Mouse (Mus musculus): ENCODE data around the gene Bloc1s3.

Bloc1s3 gene

DNA sequence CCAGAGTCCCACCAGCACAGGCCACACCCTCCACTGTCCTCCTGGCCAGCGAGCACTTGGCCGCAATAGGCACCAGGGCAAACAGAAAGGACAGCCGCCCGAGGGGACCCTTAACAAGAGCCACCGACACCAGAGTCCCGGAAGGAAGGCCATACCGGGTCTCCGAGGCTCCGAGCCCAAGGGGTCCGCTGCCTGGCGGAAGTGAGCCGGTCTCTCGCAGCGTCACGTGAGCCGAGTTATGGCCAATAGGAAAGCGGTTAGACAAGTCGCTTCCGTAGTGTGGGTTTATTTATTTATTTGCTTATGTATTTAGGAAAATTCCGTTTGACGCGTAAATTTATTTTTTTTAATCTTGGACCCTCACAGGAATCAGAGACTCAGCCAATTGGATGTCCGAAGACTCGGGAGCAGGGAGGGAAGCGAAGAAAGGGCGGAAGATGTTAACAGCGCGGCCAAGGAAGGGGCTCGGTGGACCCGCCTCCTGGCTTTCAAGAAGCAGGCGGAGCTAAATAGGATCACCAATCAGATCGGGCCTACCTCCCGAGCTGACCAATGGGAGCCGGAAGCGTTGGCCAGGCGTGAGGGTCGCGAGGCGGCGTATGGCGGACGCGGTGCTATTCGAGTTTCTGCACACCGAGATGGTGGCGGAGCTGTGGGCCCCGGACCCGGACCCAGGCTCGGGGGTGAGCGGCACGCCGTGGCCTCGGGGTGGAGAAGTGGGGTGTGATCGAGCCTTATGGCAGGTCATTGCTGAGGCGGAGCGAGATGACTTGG, at the start of gene Bloc1s3, which contains the start of gene Trappc6a:
Gene Bloc1s3, minus strand, starts transcription at position 218 of the 774 bp plus-strand sequence.
Gene Trappc6a, plus strand, starts transcription at position 246 of the 774 bp plus-strand sequence.
- peak; percentile 84 to 95 for DNase-seq (ENCODE audit: low spot score in 2 of 2)

DNA sequence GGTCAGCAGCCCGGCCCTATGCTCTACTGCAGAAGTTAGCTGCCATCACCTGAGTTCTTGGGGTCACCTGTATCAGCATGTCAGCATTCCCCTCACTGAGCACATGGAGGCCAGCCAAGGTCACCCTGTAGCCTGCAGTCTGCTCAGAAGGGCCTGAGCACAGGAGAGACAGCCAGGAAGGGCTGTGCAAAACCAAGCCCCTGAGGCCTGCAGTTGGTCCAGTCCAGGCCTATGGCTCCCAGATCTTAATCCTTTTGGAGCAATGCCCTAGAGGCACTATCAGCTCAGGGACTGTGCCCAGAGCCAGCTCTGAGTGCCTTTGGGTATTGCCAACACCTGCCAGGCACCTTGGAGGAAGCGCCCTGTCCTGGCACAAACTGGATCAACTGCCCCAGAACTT, 48.9 kb upstream of the Bloc1s3 start:
- no peak for DNase-seq (ENCODE audit: low spot score in 2 of 2)

DNA sequence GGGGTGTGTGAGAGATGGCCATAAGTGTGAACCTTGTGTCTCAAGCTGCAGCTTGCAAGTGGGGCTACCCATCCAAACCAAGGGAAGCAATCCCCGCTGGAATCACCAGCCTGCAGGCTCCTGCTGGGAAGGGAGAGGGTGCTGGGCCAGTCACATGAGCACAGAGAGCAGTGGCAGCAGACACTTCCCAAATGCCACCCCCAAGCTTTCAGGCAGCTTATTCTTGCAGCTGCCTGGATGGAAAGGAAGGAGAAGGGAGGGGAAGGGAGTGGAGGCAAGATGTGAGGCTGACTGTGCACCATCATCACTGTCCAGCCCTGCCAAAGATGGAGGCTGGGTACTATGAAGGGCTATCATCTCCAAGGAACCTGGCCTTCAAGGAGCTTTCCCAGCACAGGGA, 46.0 kb upstream of the Bloc1s3 start:
- peak; percentile 61 to 76 for DNase-seq (ENCODE audit: low spot score in 2 of 2)

DNA sequence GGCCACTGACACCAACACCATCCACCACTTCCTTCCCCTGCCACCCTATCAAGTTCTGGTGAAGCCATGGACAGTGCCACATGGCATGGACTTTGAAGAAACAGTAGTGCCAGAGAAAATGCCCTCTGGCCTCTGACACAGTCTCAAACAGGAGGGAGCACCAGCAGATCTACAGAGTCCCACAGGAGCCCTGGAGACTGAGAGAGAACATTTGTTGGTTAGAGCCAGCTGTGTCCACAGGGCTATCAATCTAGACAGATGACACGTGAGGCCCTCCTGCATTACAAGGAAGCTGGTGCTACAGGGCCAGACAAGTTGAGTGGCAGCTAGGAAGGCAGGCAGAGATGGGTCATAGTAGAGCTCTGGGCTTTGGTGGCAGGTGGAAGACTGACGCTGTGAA, 44.3 kb upstream of the Bloc1s3 start:
- DNase-seq (ENCODE audit: low spot score in 2 of 2), result no peak

DNA sequence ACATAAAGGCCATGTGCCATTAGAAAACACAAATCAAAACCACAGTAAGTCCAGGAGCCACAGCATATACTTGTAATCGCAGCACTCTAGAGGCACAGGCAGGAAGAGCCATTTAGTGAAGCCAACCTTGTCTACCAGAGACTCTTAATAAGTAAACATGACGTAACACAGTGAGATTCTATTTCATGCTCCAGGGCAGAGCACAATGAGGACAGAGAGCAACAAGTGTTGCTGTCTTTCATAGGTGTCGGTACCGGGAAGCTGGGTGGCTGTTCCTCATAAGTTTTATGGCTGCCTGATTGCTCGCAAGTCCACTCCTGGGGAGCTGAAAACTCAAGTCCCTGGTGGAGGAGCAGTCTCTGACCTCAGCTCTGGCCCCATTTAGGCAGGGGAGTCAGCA, 43.5 kb upstream of the Bloc1s3 start:
- no peak for DNase-seq (ENCODE audit: low spot score in 2 of 2)

DNA sequence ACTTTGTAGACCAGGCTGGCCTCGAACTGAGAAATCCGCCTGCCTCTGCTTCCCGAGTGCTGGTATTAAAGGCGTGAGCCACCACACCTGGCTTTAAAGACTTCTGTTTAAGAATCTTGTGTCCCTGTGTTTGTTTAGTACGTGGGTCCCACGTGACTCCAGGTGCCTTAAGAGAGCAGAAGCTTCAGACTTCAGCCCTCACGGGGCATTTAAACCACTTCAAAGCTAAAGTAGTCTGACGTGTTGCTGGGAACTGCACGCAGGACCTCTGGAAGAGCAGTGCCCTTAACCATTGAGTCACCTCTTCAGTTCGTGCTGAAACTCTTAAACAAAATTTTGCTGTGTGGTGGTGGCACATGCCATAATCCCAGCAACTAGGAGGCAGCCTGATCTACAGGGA, 41.2 kb upstream of the Bloc1s3 start:
- no peak for DNase-seq (ENCODE audit: low spot score in 2 of 2)

DNA sequence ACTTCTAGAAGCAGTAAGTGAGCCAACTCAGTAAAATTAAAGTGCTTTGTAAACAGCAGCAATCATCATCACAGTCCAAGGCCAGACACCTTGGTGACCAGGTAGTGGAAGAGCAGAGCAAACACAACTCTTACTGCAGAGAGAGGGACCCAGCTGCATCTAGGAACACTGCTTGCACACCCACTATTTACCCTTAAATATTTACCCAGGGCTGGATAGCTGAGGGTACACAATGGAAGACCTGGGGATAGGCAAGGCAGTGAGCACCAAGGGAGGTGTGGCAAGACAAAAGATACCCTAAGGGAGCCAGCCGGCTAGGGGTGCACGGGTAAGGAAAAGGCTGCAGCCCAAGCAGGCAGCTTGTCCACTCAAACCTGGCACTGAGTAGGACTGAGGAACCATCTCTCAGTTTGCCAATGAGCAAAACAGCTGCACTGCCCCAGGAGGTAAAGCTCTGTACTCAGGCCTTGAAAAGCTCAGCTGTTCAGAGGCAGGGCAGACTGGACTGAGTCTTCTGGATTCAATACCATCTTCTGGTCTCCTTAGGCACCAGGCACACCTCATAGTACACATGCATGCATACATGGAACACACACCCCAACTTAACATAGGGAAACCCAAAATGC, 39.3 kb upstream of the Bloc1s3 start:
- DNase-seq (ENCODE audit: low spot score in 2 of 2), result no peak

DNA sequence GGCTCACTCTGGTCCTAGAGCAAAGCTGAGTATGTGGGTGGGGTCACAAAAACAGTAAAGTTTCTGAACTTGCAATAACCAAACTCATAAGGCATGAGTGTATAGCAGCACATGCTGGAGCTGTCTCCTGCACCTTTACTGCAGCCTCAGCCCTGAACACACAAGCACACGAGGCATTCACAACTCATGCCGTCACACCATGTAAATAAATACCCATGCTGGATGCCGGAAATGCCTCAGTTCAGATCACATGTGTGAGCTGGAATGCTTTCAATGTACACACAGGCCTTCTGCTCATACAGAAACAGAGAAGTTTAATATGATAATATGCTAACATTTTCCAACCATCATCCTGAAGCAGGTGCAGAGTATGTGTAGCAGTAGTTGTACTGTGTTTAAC, 37.8 kb upstream of the Bloc1s3 start:
- no peak for DNase-seq (ENCODE audit: low spot score in 2 of 2)

DNA sequence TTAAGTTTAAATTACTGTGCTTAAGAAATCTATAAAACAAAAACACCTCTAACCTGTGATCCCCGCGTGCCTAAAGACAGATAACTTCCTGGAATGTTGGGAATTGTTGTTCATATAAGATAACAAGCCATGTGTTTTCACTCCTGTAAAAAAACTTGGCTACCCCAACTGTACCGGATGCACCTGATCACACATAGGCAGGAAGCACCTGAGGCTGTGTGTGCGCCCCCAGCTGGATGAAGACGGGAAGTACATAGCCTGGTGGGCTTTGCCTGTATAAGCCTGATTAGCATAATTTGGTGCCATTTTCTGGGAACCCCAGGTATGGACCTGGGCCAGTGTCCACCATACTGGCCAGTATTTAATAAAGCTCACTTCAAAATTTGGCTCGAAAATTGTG, 35.4 kb upstream of the Bloc1s3 start:
- DNase-seq (ENCODE audit: low spot score in 2 of 2), result no peak

DNA sequence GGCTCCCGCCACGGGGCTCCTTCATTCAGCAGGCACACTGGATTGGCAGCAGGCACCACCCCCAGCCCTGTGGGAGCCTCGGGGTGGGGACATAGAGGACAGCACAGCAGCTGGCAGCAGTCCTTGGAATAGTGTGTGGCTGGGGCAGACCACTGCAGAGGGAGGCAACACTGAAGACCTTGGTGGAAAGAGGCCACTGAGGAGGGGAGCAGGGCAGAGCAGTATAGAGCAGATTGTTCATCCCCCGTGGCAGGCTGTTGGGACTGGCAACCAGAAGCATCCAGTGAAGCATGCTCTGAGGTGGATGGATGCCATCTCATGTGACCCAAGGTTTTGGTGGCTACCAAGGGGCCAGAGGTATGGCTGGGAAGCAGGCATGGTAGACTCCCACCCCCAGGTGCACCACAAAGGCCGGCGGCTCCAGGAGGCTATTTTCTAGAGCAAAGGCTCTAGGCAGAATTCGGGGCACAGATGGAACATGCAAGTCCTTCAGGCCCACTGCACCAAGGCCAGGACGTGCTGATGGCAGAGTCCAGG, 34.1 kb upstream of the Bloc1s3 start:
- DNase-seq (ENCODE audit: low spot score in 2 of 2), result no peak

DNA sequence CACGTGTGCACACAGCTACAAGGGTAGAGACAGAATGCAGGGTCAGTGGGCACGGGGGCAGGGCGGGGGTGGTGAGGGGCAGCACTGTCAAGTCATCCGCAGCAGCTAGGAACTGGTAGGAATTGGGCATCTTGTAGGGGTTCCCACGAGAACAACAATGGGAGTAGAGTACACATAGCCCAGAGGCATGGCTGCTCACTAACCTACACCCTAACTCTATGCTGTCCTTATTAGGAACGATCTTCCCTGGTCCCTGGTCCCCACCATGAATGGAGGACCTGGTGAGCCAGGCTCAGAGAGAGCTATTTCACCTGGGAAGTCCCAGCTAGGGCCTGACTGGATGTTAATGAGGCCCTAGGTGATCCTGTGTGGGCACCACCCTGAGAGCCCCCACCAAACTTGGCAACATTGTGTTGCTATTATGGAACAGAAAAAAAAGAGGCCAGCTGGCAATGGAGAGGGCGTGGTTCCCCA, 33.6 kb upstream of the Bloc1s3 start:
- DNase-seq (ENCODE audit: low spot score in 2 of 2), result no peak

DNA sequence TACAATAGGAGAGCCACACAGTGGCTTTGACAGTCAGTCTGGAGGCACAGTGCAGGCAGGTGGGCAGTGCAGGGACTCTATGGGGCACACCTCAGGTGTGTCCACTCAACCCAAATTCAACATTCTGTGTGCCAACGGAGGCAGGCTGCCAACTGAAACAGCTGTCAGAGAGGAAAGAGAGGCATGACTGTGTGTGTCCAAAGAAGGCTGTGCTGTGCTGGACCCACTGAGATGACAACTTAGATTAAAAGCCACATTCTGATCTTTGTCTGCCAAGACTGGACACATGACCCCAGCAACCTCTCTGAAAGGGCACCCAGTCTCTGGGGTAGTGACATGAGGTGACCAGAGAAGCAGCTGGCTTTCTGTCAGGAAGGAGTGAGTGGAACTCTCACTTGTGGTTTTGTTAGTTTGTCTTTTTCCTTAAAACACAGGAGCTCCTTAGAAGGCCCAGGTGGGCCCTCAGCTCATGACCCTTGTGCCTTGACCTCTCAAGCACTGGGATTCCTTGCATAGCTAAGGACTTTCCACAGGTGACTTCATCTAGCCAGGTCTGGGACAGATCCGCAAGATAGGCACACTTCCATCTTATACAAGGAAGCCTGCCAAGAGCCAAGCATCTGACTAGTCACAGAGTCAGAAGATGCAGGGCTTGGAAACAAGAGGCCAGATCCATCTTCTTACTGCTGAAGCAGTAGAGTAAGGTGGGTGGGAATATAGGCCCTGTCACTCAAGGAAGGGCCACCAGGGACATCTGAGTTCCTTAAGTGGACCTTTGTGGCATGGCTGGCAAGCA, 32.8 kb upstream of the Bloc1s3 start:
- no peak for DNase-seq (ENCODE audit: low spot score in 2 of 2)

DNA sequence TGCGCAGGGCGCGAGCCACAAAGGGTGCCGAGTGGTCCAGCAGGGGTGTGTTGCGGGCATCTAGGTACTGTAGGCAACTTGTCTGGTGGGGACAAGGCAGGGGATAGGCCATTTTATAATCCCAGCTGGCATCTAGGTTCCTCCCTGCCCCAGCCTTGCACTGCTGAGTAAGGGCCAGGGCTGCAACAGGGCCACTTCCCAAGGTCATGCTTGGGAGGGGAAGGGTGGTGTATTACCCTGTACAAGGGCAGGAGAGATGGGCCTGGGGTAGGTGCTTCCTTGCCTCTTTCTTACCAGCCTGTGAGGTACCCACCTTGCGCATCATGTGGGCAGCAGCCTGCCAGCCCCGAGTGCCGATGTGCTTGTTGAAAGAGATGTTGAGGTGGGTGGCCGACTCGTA, 26.5 kb upstream of the Bloc1s3 start:
- no peak for DNase-seq (ENCODE audit: low spot score in 2 of 2)

DNA sequence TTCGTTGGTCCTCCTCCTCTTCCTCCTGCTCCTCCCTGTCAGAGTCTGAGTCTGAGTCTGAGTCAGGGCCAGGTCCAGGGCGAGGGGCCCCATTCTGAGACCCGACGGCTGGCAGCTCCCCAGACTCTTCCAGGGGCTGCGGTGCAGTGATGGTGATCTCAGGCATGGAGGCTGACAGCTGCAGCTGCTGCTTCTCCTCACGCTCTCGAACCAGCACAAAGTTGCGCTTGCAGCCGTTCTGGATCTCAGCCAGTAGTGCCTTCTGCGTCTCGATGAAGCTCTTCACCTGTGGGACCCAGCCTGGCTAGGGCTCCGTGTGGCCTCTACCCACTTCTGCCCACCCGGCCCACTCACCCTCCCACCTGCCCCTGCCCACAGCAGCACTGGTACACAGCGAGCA, 24.1 kb upstream of the Bloc1s3 start:
- no peak for DNase-seq (ENCODE audit: low spot score in 2 of 2)

DNA sequence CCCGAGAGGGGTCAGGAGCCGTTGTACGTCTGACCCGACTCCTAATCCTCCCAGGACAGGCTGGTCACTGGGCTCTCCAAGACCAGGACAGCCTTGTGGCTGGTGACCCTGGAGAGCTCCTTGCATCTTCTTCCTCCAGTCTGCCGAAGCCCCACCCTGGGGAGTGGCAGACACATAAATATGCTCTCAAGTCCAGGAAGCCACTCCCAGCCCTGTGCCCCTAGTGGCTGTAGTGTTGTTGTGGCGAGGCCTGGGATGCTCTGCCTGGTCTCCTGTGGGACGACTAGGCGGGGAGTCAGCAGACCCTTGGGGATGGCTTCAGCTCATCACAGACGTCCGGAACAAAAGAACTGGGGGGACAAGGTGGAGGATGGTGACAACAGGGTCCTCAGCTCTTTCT, 22.9 kb upstream of the Bloc1s3 start:
- no peak for DNase-seq (ENCODE audit: low spot score in 2 of 2)

DNA sequence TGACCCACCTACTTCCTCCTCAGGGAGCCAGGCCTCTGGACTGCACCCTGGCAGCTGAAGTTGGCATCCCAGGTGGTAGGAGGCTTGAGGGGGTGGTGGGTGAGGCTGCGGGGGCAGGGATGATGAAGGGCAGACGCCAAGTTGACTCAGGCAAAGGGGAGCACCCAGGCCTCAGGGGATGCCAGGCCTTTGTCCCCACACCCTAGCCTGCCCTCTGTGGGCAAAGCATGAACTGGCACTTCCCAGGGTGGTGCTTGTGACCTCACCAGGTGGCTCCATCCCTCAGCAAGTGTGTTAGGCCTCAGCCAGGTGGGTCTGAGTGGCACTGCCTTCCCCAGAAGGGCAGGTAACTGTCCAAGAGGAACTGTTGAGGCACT, 16.9 kb upstream of the Bloc1s3 start:
- no peak for DNase-seq (ENCODE audit: low spot score in 2 of 2)

DNA sequence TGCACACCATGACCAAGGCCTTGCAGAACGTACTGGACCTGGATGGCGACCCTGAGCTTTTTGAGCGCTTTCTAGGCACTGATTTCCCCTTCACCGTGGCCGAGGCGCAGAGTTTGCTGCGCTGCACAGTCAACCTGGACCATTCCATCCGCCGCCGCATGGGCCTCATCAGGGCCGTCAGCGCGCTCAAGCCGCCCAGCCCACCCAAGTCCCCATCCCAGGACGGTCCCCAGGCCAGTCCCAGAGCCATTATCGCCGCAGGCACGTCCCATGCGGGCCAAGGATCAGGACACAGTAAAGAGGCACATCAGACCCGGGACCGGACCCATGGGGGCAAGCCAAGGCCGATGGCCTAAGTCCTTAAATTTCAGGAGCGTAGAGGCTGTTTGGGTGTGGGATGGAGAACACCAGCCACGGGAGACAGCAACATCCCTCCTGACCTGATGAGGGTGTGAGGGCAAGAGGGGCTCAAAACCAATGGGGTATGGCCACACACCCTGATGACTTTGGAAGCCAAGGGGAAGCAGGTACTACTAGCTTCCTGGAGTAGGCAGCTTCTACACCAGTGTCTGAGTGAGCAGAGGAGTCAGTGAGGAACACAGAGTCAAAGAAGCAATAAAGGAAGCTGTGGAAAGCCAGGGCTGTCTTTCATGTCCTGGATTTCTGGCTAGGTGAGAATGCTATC, 16.4 kb upstream of the Bloc1s3 start:
- DNase-seq (ENCODE audit: low spot score in 2 of 2), result no peak

DNA sequence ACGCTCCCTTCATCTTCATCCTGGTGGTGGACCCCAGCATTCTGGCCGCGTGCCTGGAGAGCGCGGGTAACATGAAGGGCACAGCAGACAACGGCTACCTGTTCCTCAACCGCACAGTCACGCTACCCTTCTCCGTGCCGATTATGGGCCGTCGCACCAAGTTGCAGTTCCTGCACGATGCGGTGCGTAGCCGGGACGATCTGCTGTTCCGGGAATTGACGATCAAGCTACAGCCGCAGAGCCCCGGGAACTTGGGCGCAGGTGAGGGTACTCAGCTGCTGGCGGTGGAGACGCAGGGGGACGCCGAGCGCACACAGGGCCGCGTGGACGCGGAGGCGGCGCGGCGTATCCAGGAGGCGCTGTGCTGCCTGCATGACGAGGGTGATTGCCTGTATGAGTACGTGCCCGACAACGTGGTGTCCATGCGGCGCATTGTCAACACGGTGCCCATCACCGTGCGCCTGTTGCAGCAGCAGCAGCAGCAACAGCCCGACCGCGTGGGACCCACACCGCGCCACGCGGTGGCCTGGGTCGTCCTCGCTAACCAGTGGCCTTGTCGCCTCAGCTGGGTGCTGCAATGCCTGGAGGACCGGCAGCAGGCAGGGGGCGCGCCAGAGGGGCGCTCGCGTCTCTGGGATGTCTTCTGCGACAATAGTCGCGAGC, 15.7 kb upstream of the Bloc1s3 start:
- peak in 1 of 2 experiments; percentile 64 for DNase-seq (ENCODE audit: low spot score in 2 of 2)

DNA sequence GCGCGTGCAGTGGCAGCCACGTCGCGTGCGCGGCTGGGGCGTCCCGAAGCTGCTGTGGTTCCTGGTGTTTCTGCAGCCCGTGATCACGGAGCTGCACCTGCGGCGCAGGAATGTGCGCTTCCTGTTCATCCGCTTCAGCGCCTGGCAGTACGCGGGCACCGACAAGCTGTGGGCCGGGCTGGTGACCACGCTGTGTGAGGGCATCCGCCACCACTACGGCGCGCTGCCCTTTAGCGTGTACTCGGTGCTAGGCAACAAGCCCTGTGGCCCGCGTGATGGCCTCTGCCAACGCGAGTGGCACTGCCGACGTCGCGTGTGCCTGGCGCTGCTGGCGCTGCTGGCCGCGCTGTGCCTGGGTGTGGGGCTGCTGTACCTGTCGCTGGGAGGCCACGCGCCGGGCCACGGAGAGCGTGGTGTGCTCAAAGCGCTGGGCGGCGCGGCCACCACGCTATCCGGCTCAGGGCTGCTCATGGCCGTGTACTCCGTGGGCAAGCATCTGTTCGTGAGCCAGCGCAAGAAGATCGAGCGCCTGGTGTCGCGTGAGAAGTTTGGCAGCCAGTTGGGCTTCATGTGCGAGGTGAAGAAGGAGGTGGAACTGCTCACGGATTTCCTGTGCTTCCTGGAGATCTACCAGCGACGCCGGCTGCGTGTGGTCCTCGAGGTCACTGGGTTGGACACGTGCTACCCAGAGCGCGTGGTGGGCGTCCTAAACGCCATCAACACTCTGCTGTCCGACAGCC, 15.0 kb upstream of the Bloc1s3 start:
- no peak for DNase-seq (ENCODE audit: low spot score in 2 of 2)

DNA sequence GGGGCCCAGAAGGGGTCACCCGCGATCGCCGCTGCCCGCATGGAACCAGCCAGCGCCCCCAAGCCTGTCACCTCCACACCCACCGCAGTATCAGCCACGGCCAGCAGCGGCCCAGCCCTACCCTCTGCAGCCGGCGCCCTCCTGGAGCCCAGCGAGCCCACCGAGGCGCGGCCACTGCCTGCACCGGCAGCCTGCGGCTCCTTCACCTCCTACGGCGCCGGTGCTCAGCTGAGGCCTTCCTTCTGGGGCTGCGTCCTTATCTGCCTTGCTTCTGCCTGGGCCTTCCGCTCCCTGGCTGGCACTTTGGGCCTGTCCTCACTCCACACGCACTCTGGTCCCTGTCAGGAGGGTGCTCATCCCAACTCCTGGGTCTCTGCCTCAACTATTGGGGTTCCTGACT, 11.9 kb upstream of the Bloc1s3 start:
- no peak for DNase-seq (ENCODE audit: low spot score in 2 of 2)

Measured in left cerebral cortex, adult 9 months (tissue).